Mouse (Mus musculus): ENCODE measurements around the gene Lrwd1. TPM values are rescaled to one million over a fixed set of nuclear protein-coding genes. Genes with fewer than 3 reads are reported as not detected.
"Not testable (repeated sequence)": the region's sequence is repeated elsewhere in the genome, so short reads cannot be mapped to it uniquely, and the experiment has no call there.

The Lrwd1 gene
- 20.5 and 22.6 TPM in 2 replicates for polyA plus RNA-seq (2012; rRNA removed)

DNA sequence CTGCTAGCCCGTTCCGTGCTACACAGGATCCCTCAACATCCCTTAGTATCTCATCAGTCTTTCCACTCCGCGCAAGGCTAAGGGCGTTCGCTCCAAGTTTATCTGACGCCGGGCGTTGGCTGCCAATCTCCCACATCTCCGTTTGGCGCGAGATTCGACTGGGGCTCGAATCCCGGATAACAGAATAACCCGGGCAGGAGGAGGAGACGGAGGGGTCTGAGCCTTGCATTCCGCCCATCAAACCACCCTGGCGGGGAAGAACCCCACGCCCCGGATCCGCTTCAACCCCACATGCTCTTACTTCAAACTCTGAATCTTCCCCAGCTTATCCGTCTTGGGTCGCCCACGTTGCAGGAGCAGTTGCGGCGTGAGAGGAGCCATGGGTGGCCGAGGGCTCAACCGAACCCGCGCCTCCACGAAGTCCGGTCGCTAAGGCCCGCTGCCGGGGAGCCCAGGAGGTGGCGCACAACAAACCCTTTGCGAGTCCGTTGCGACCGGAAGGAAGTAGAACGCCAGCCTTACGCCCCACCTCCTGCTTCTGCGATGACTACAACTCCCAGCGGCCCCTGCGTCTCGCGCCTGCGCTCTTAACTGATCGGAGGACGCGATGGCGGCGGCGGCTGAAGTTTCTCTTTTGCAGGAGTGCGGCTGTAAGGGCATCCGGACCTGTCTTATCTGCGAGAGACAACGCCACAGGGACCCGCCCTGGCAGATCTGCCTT is at the start of gene Lrwd1, which contains the start of gene Alkbh4:
Gene Lrwd1 (minus strand): TSS at position 504 of the 721 bp plus-strand sequence.
Gene Alkbh4 (plus strand): TSS at position 576 of the 721 bp plus-strand sequence.
- DNase-seq (ENCODE audit: low spot score) = peak; percentile 87

DNA sequence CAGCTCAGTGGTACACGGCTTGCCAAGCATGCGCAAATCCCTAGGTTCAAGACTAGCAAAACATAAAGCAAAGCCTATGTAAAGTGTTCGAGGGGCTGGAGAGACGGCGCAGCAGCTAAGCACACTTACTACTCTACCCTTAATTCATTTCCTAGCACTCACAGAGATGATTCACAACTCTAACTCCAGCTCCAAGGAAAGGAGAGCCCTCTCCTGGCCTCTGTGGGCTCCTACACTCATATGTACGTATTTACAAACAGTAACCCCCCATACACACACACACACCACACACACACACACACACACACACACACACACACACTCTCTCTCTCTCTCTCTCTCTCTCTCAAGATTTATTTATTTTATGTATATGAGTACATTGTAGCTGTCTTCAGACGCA is 47.9 kb upstream of the Lrwd1 start:
- no peak for DNase-seq (ENCODE audit: low spot score)

DNA sequence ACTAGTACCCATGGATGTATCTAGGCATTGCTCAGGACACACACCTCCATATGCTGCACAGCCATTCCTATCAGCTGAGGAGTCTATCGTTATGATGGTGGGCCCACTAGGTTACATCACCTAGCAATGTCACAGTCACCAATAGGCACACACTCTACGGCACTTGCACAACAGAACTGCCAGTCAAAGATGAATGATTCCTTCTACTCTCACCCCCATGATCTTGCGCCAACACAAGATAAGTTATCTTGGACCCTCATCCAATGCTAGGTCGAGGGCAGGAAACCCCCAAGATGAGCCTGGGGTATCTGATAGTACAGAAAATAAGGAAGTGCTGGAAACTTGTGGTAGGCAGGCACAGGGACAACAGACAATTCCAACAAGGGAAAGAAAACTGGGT is 47.0 kb upstream of the Lrwd1 start:
- DNase-seq (ENCODE audit: low spot score) = no peak

GRCm38 (mm10) chr5:136182049-136182448 is 46.2 kb upstream of the Lrwd1 start:
- no peak for DNase-seq (ENCODE audit: low spot score)

DNA sequence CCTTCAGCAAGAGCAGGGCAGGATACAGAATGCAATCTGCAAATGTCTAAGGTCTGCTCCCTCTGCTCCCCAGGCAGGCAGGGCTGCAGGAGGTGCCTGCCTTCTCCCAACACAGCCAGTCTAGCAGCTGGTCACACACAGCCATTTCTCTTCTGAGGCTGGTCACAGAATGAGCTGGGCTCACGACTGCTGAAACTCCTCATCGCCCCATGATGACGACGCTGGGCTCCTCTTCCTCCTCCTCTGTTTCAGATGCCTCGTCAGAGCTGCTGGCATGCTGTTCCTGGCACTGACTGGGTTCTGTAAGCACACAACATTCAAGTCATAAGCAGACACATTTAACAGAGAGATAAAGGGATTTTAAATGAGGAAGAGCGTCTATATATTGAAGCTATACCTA is 45.3 kb upstream of the Lrwd1 start:
- no peak for DNase-seq (ENCODE audit: low spot score)

DNA sequence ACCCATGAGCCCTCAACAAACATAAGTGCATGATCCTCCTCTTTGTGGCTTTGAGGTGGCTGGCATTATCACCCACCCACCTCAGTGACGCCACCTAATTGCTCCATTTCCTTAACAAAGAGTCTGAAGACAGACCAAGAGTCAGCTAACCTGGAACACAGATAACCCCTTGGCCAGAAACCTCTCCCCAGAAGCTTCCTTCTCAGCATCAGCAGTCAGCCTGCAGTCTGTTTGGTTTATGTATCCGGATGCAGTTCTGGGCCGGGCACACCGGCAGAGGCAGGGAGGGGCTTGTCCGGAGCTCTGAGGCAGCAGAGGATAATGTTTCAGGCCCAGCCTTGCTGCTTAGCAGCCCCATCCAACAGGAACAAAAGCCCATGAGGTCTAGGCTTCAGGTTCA is 43.7 kb upstream of the Lrwd1 start:
- DNase-seq (ENCODE audit: low spot score) = no peak

- DNase-seq (ENCODE audit: low spot score) = peak; percentile 32
Measured at GRCm38 (mm10) chr5:136173606-136174463, 38.0 kb upstream of the Lrwd1 start.

GRCm38 (mm10) chr5:136172939-136173338 is 37.1 kb upstream of the Lrwd1 start:
- DNase-seq (ENCODE audit: low spot score) = no peak

DNA sequence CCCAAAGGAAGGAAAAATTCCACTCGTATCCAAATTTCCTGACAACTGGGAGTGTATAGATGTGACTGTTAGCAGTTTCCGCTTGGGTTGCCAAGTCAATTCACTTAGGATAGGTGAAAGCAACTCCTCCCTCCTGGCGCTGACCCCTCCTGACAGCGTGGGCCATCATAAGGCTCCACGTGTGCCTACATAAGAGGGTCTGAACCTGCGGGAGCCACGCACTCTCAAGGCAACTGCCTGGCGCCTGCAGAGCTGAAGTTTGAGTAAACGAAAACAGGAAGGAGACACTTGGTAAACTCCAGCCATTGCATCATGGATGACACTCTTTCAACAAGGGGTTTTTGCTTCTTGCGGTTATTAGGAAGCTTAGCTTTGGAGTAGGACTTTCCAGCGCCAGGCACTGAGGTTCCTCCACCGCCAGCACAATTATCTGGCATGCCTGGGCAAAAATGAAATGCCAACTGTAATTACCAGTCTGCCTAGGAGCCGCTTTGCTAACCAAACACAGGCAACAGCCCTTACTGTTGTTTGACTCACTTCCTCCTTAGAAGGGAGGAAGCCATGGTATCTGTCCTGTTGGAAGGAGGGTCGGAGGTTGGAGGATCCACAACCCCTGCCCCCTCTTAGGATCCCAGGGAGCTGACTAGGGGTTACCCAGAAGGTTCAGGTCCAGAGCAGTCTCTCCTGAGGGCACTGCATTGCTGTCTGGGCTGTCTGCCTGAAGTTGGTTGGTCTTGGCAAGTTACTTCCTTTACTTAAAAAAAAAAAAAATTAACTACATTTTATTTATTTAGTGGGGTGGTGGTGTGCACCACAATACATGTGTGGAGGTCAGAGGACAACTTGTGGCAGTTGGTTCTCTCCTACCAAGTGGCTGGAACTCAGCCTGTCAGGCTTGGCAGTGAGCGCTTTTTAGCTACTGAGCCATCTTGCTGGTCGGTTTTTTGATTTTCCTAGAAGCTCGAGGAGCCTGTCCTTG is 35.8 kb upstream of the Lrwd1 start:
- DNase-seq (ENCODE audit: low spot score) = no peak

DNA sequence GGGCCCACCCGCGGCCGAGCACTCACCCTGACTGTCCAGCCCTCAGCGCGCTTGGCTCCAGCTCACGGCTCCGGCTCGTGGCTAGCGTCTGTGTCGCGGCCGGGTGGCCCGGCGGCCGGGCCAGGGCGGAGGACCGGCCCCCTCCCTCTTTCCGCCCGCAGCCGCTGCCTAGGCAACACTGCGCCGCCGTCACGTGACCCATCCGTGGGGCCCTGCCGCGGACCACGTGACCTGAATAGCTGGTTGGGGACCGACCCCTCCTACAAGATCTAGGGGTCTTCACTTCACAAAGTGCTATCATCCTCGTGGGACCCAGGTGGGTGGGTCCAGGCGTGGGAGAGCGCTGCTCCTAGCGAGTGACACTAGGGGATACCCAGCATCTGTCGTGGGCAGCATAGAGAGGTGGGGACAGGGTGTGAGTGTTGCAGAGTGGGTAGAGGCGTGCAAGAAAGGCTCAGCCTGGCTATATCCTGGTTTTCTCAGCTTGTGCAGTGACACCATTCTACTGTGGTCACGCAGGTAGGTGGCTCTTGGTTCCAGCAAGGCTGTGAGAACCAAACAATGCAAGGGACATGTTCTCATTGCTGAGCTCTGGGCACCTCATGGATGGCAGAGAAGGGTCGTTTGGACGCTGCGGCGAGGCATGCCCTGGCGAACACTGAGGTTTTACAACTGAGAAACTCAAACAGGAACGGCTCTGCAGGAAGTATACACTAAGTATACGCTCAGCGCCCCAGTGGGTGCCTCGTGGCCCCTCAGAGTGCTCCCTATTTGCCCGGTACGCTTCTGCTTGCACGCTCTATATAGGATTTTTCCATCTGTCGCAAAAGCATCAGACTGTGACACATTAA is 34.9 kb upstream of the Lrwd1 start, which contains the start of gene Orai2:
Gene Orai2 (minus strand): TSS at position 202 of the 851 bp plus-strand sequence.
- peak; percentile 68 for DNase-seq (ENCODE audit: low spot score)

DNA sequence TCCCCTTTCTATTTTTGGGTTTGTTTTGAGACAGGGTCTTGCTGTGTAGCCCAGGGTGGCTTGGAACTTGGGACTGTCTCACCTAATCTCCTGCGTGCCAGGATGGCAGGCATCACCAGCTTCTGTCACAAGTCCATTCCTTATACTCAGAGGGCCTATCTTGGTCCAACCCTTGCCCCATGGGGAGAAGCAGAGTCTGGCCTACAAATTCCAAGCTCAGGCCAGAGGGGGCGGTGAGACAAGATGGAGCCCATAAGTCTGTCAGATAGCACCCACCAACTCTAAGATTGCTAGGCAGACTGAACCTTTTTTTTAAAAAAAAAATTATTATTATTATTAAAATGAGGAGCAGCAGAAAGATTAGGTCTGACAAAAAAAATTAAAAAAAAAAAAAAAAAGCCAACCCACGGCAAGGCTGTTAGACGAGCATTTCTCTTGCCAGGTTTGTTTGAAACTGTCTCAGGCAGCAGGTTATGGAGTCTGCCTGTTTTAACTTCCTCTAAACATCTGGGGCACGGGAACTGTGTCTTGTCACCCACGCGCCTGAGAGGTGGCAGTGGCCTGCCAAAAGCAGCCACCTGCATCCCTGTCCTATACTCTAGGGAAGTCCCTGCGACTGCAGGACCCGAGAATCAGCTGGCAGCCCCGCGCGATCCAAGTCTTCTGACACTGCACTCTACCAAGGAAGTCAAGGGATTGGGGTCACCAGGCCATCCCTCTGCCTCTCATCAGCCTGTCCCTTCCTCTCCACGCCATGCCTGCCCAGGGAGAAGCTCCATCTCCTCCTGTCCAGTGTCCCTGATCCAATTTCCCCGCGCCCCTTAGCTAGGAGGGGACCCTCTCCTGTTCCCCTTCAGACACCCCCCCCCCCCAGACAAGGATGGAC is 34.0 kb upstream of the Lrwd1 start:
- no peak for DNase-seq (ENCODE audit: low spot score)

GRCm38 (mm10) chr5:136168071-136168470 is 32.2 kb upstream of the Lrwd1 start:
- DNase-seq (ENCODE audit: low spot score) = no peak

- no peak for DNase-seq (ENCODE audit: low spot score)
Measured at GRCm38 (mm10) chr5:136167296-136167695, 31.4 kb upstream of the Lrwd1 start.

DNA sequence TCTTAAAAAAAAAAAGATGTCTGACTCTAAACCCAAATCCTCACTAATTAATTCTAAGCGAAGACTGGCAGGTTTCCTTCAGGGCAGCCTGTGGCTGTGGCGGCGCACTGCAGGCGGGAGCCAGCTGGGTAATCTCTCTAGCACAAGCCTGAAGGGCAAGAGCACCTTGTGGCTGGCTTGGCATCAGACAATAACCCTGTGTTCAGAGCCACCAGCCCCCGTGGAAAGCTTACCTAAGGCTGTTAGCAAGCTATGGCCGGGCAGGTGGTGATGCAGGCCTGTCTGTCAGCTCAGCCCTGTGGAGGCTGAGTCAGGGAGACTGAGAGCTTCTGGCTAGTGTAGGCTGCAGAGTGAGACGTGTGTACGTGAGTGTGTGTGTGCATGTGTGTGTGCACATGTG is 29.4 kb upstream of the Lrwd1 start:
- no peak for DNase-seq (ENCODE audit: low spot score)

GRCm38 (mm10) chr5:136163807-136164474 is 28.1 kb upstream of the Lrwd1 start:
- DNase-seq (ENCODE audit: low spot score) = no peak

- not testable (repeated sequence) for DNase-seq (ENCODE audit: low spot score)
Measured at GRCm38 (mm10) chr5:136160084-136160483, 24.2 kb upstream of the Lrwd1 start.

GRCm38 (mm10) chr5:136155399-136155798 is 19.5 kb upstream of the Lrwd1 start:
- no peak for DNase-seq (ENCODE audit: low spot score)

- no peak for DNase-seq (ENCODE audit: low spot score)
Measured at GRCm38 (mm10) chr5:136152365-136152764, 16.5 kb upstream of the Lrwd1 start.

DNA sequence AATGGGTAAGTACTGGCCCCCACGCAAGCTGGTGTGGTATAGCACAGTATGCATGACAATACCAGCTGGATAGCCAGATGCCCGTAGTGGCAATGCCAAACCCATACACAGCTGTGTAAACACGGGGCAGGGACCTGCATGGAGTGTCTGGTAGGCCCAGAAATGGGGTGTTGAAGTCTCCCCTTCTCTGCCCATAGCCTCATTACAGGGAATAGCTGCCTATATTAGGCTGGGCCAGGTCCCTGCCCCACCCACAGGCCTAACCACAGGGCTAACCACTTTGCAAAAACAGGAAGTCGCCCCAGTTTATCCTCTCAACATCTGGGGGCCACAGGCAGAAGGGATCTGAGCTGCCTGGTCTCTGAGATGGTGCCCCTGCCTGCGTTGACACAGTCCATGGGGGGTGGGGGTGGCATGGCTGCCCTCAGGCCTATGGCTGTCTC is 13.3 kb upstream of the Lrwd1 start:
- DNase-seq (ENCODE audit: low spot score) = not testable (repeated sequence)
